Mouse (Mus musculus) E14TG2a.4 (cell line): ENCODE measurements around the gene Atp8a1.
"Not testable (repeated sequence)": the region's sequence is repeated elsewhere in the genome, so short reads cannot be mapped to it uniquely, and the experiment has no call there.

Experiments used
- H3K27me3 ChIP-seq: 2 replicates; pipeline ENCODE4 v1.6.1; 2014; ENCODE audit warnings: low read length, control low read depth; ENCODE audit not compliant: insufficient read depth
- H3K36me3 ChIP-seq: 2 replicates; pipeline ENCODE4 v1.6.1; 2014; ENCODE audit warnings: low read length, control low read depth; ENCODE audit not compliant: insufficient read depth
- H3K4me1 ChIP-seq: replicated peaks from 2 replicates; pipeline ENCODE4 v1.6.1; 2014; ENCODE audit warnings: low read depth, low read length, control low read depth
- H3K4me3 ChIP-seq: replicated peaks from 2 replicates; pipeline ENCODE4 v1.5.1; 2014; ENCODE audit warnings: mild to moderate bottlenecking, low read length
- H3K9me3 ChIP-seq: 2 replicates; pipeline ENCODE4 v1.6.1; 2014; ENCODE audit warnings: low read length, control low read depth
- CTCF ChIP-seq: conservative IDR thresholded peaks from 2 replicates; pipeline ENCODE4 v1.5.1; 2014; ENCODE audit warnings: low read length
- NANOG ChIP-seq: IDR thresholded peaks from 2 replicates; pipeline ENCODE4 v1.6.1; 2014; ENCODE audit warnings: borderline replicate concordance, low read length, mixed read lengths
- POU5F1 ChIP-seq: IDR thresholded peaks from 2 replicates; pipeline ENCODE4 v1.6.1; 2014; ENCODE audit warnings: low read length, borderline replicate concordance

Atp8a1 gene

GRCm38 (mm10) chr5:67821987-67822401 lies 25.2 kb downstream of the Atp8a1 start:
- Histone ChIP-seq H3K4me3 (no peak overlapping the region), H3K27me3 (no peaks in the 10 kb centered on the region), H3K36me3 (no peaks in the 10 kb centered on the region), H3K4me1 (no peaks in the 10 kb centered on the region; the same call in 1 of the 2 replicates), H3K9me3 (no peaks in the 10 kb centered on the region)
- no peak for TF ChIP-seq CTCF
- TF ChIP-seq NANOG = no peak
- no peak for TF ChIP-seq POU5F1

DNA sequence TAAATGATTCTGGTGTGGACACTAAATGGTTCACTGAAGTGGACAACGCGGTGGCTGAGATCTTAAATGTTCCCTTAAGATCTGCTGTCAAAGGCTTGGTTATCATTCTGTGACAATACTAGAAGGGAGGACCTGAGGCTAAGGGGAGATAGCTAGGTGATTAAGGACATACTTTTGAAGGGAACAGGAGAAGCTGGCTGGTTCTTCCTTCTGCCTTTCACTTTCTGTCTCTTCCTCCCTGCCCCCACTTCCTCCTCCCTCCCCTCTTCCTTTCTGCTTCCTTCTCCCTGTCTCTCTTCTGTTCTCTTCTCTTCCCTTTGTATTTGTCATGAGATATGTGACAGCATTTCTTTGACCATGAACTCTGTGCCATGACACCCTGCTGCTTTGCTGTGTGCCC lies 26.0 kb downstream of the Atp8a1 start:
- H3K9me3 ChIP-seq = no peaks in the 10 kb centered on the region
- peaks cover 2% of the 10 kb centered on the region; the same call in 1 of the 2 replicates for H3K4me1 ChIP-seq
- no peak for TF ChIP-seq CTCF
- TF ChIP-seq POU5F1 = no peak
- TF ChIP-seq NANOG = no peak
- no peak overlapping the region for H3K4me3 ChIP-seq
- no peaks in the 10 kb centered on the region for H3K27me3 ChIP-seq
- H3K36me3 ChIP-seq = no peaks in the 10 kb centered on the region

- no peaks in the 10 kb centered on the region for H3K9me3 ChIP-seq
- TF ChIP-seq POU5F1 (no peak), CTCF (no peak), NANOG (no peak)
- no peak overlapping the region for H3K4me3 ChIP-seq
- no peaks in the 10 kb centered on the region for H3K36me3 ChIP-seq
- peaks cover 12% of the 10 kb centered on the region for H3K4me1 ChIP-seq
- H3K27me3 ChIP-seq = no peaks in the 10 kb centered on the region
Observed at GRCm38 (mm10) chr5:67819451-67819850, 27.8 kb downstream of the Atp8a1 start.

GRCm38 (mm10) chr5:67815572-67816325 lies 31.5 kb downstream of the Atp8a1 start:
- H3K9me3 ChIP-seq = no peaks in the 10 kb centered on the region
- no peak for TF ChIP-seq NANOG
- TF ChIP-seq CTCF = no peak
- no peak for TF ChIP-seq POU5F1

DNA sequence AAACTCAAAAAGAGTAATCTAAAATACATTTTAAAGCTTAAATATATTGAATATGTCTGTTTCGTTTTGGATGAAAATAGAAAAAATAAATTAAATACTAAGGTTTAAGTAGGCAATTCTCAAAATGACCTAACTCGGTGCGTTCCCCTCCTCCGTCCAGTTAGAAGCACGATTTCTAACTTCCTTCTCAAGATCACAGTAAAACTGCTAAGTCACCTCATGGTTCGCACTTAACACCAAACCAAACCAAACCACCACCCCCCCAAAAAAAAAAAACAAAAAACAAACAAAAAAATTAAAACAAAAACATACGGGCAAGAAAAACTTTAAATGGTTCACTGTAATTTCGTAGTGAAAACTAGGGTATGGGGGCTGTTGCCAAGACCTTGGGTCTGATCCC lies 32.2 kb downstream of the Atp8a1 start:
- not testable (repeated sequence) for H3K27me3 ChIP-seq, H3K36me3 ChIP-seq, H3K9me3 ChIP-seq
- H3K4me1 ChIP-seq = peaks cover 12% of the 10 kb centered on the region
- peak overlapping the region; percentile 17; the same call in 1 of the 2 replicates for H3K4me3 ChIP-seq

More at GRCm38 (mm10) chr5:67815572-67816325, 31.5 kb downstream of the Atp8a1 start:
- Histone ChIP-seq H3K27me3 (no peaks in the 10 kb centered on the region), H3K36me3 (peaks cover 4% of the 10 kb centered on the region), H3K4me1 (peaks cover 12% of the 10 kb centered on the region), H3K4me3 (peak overlapping the region; percentile 17; the same call in 1 of the 2 replicates)

DNA sequence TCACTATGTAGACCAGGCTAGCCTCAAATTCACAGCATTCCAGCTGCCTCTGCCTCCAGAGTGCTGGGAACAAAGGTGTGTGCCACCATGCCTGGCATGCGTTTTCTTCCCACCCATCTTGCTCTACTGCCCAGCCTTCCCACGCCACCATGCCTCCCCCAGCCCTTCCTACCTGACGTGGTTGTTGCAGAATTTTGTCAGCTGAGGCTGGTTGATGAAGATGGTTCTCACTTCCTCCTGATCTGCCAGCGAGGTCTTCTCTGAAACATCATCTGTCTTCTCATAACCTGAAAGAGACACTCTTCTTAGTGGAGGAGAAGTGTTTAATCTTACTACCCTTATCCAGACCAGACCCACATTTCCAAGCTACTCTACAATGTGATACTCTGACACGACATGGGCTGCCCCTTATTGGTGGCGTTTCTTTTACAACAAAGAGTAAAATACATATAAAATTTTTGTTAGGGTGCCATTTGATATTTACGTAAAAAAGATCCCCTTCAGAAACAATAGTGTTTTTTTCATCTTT lies 32.7 kb downstream of the Atp8a1 start:
- Histone ChIP-seq H3K27me3 (no peaks in the 10 kb centered on the region), H3K4me3 (no peak overlapping the region), H3K4me1 (peaks cover 12% of the 10 kb centered on the region), H3K36me3 (peaks cover 6% of the 10 kb centered on the region), H3K9me3 (no peaks in the 10 kb centered on the region)
- TF ChIP-seq CTCF (no peak), POU5F1 (no peak), NANOG (no peak)

DNA sequence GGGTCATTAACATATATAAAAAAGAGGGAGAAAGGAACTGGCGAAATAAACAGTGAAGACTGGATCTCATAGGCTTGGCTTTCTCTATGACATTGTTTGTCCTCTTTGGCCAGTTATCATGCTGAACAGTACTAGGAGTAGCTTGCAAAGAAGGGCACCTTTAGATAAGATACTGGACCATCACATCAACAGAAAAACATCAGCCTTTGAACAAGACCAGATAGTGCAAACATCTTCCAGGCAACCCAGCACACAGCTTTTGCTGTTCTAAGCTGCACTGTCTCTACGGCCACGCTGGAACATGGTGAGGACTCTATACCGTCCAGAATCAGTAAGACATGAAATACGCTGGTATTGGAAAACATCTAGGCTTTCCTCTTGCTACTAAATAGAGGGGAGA lies 33.9 kb downstream of the Atp8a1 start:
- Histone ChIP-seq H3K36me3 (peaks cover 6% of the 10 kb centered on the region), H3K4me1 (peaks cover 12% of the 10 kb centered on the region), H3K9me3 (no peaks in the 10 kb centered on the region), H3K27me3 (no peaks in the 10 kb centered on the region), H3K4me3 (no peak overlapping the region)
- TF ChIP-seq NANOG = no peak
- TF ChIP-seq CTCF = no peak

GRCm38 (mm10) chr5:67802174-67803030 lies 44.8 kb downstream of the Atp8a1 start:
- Histone ChIP-seq H3K36me3 (no peaks in the 10 kb centered on the region), H3K9me3 (no peaks in the 10 kb centered on the region), H3K4me3 (no peak overlapping the region), H3K27me3 (no peaks in the 10 kb centered on the region), H3K4me1 (peaks cover 40% of the 10 kb centered on the region)
- TF ChIP-seq POU5F1 (no peak), NANOG (no peak), CTCF (no peak)
